Mouse (Mus musculus) myocyte (in vitro differentiated cells): ENCODE results near the gene Gimap9.

Experiments
- CEBPB ChIP-seq: IDR thresholded peaks from 2 replicates; pipeline ENCODE4 v1.6.1; 2011; ENCODE audit warnings: mild to moderate bottlenecking, moderate library complexity; ENCODE audit not compliant: poor library complexity, insufficient read depth, severe bottlenecking
- REST ChIP-seq: IDR thresholded peaks from one replicate; pipeline ENCODE4 v1.6.1; 2011; ENCODE audit warnings: mild to moderate bottlenecking, control low read depth, moderate library complexity; ENCODE audit not compliant: insufficient read depth, insufficient read length

GRCm38 (mm10) chr6:48668022-48668421 is 7.9 kb upstream of the Gimap9 start:
- TF ChIP-seq CEBPB (no peak), REST (no peak)
